Mouse (Mus musculus): Measurements from ENCODE around the gene Matk.

Gene Matk

GRCm38 (mm10) chr10:81302288-81302687 is 49.6 kb downstream of the Matk start:
- in situ Hi-C loops (cut with MboI, MseI) = no loop called here

GRCm38 (mm10) chr10:81302781-81303218 is 50.1 kb downstream of the Matk start:
- in situ Hi-C loops (cut with MboI, MseI) = no loop called here

GRCm38 (mm10) chr10:81303258-81303657 is 50.5 kb downstream of the Matk start:
- in situ Hi-C loops (cut with MboI, MseI) = no loop called here

- in situ Hi-C loops (cut with MboI, MseI) = no loop called here
Observed at GRCm38 (mm10) chr10:81303761-81304160, 51.0 kb downstream of the Matk start.

- in situ Hi-C loops (cut with MboI, MseI) = no loop called here
Observed at GRCm38 (mm10) chr10:81304597-81305238, 52.0 kb downstream of the Matk start.

GRCm38 (mm10) chr10:81305663-81306062 is 52.9 kb downstream of the Matk start:
- in situ Hi-C loops (cut with MboI, MseI) = no loop called here

GRCm38 (mm10) chr10:81306173-81306668 is 53.5 kb downstream of the Matk start:
- in situ Hi-C loops (cut with MboI, MseI) = no loop called here

GRCm38 (mm10) chr10:81306837-81307682 is 54.3 kb downstream of the Matk start:
- in situ Hi-C loops (cut with MboI, MseI) = no loop called here

GRCm38 (mm10) chr10:81309571-81309970 is 56.8 kb downstream of the Matk start:
- in situ Hi-C loops (cut with MboI, MseI) = no loop called here
